Comparison of ENCODE assay signal across 8 mouse cellular contexts in the genomic region with DNA sequence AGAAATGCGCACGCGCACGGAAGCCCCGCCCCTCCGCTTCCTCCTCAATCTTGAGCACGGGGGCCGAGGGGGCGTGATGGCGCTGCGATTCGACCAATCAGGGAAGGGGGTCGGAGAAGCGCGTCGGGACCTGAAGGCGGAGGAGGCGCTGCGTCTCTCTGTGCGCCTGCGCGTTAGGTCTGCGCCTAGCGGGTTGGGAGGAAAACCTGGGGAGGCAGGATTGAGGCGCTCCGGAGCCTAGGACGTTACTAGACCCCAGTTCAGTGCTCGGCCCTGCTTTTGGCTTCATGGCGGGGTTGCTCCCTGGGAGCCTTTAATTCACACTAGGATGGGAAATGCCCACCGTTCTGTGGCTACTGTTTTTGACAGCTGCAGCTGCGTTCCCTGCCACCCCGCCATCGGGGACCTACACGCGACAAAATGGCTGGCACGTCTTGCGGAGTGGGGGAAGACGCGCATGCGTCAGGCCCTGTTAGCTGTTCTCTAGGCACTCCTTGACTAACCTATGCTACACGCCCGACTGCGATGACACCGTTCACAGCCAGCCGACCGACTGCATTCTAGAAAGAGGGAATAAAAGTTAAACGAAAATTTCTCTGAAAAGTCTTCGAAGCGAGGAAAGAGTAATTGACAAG. TPM values are rescaled to one million over a fixed set of nuclear protein-coding genes. Genes with fewer than 3 reads are reported as not detected.
A peak's percentile ranks its signal among the peaks of the same experiment; 100 is the strongest.
DNase-seq lines count a peak whose midpoint lies in the region; ATAC-seq and TF ChIP-seq lines count a peak whose summit lies in the region.

No protein-coding gene starts in this region.

- peak overlapping the region; percentile 97 for H3K27ac ChIP-seq in bone marrow, adult 2 months (ENCODE audit: control insufficient read depth, insufficient read depth, low read depth, low read length, poor library complexity)
- peak overlapping the region; percentile 100 for H3K27ac ChIP-seq in embryonic facial prominence, embryonic 15.5 days (replicated peaks)
- peak overlapping the region; percentile 100 for H3K27ac ChIP-seq in limb, embryonic 14.5 days (replicated peaks; ENCODE audit: low read depth, low read length)
- H3K27ac ChIP-seq in midbrain, postnatal 0 days (ENCODE audit: low read depth, low read length) = peak overlapping the region; percentile 100

- no peaks in the 10 kb centered on the region for H3K27me3 ChIP-seq in embryonic facial prominence, embryonic 15.5 days
- H3K27me3 ChIP-seq in limb, embryonic 14.5 days (ENCODE audit: control insufficient read depth, insufficient read depth, low read length) = no peaks in the 10 kb centered on the region
- no peaks in the 10 kb centered on the region for H3K27me3 ChIP-seq in midbrain, postnatal 0 days (ENCODE audit: insufficient read depth, low read length)

- peak overlapping the region; percentile 69 for H3K9ac ChIP-seq in embryonic facial prominence, embryonic 15.5 days
- peak overlapping the region; percentile 99 for H3K9ac ChIP-seq in limb, embryonic 14.5 days (ENCODE audit: low read depth, low read length, severe bottlenecking)
- peak overlapping the region; percentile 64 for H3K9ac ChIP-seq in midbrain, postnatal 0 days (replicated peaks; ENCODE audit: low read length, poor library complexity, severe bottlenecking)

- no peak for TF ChIP-seq CTCF in bone marrow, adult 2 months (IDR thresholded peaks at IDR 0.05; ENCODE audit: control insufficient read depth, insufficient read depth, low read length)
- TF ChIP-seq CTCF in midbrain, postnatal 0 days (IDR thresholded peaks at IDR 0.05) = peak; percentile 27; the same call in 1 of the 2 replicates

- peak overlapping the region; percentile 86 for H3K4me3 ChIP-seq in bone marrow, adult 2 months (replicated peaks; ENCODE audit: control insufficient read depth, low read depth, low read length)
- H3K4me3 ChIP-seq in embryonic facial prominence, embryonic 15.5 days (replicated peaks) = peak overlapping the region; percentile 76
- H3K4me3 ChIP-seq in limb, embryonic 14.5 days (replicated peaks; ENCODE audit: low read length) = peak overlapping the region; percentile 84
- peak overlapping the region; percentile 76 for H3K4me3 ChIP-seq in midbrain, postnatal 0 days (ENCODE audit: low read depth, low read length)

- TF ChIP-seq POLR2A in bone marrow, adult 2 months (IDR thresholded peaks at IDR 0.05; ENCODE audit: borderline replicate concordance, control insufficient read depth, low read depth, low read length) = peak; percentile 91
- TF ChIP-seq POLR2A in limb, embryonic 14.5 days (IDR thresholded peaks at IDR 0.05; ENCODE audit: borderline replicate concordance, extremely low read depth, insufficient read depth, insufficient read length) = peak; percentile 65; the same call in 1 of the 2 replicates

- peak overlapping the region; percentile 54 for H3K4me2 ChIP-seq in embryonic facial prominence, embryonic 15.5 days (replicated peaks)
- peak overlapping the region; percentile 61 for H3K4me2 ChIP-seq in limb, embryonic 14.5 days (replicated peaks; ENCODE audit: low read depth, low read length, severe bottlenecking)
- peak overlapping the region; percentile 54 for H3K4me2 ChIP-seq in midbrain, postnatal 0 days (ENCODE audit: low read depth, low read length, poor library complexity, severe bottlenecking)

- WGBS in bone marrow, adult 2 months = under 1% methylated on average over 49 of the region's 49 CpGs
- WGBS in embryonic facial prominence, embryonic 15.5 days = under 1% methylated on average over 49 of the region's 49 CpGs
- WGBS in limb, embryonic 14.5 days = under 1% methylated on average over 49 of the region's 49 CpGs
- WGBS in midbrain, postnatal 0 days = under 1% methylated on average over 49 of the region's 49 CpGs

- no peaks in the 10 kb centered on the region for H3K9me3 ChIP-seq in embryonic facial prominence, embryonic 15.5 days (replicated peaks)
- H3K9me3 ChIP-seq in limb, embryonic 14.5 days (ENCODE audit: control insufficient read depth, low read length) = no peaks in the 10 kb centered on the region
- no peaks in the 10 kb centered on the region for H3K9me3 ChIP-seq in midbrain, postnatal 0 days (ENCODE audit: low read length)

- peak; percentile 100 for DNase-seq in 416B (ENCODE audit: low read depth)
- peak; percentile 99 for DNase-seq in heart, adult 8-10 months (ENCODE audit: low spot score)
- peak; percentile 100 for DNase-seq in kidney, adult 9 months
- peak; percentile 100 for DNase-seq in limb, embryonic 14.5 days (ENCODE audit: low spot score)
- peak; percentile 100 for DNase-seq in midbrain, postnatal 0 days (ENCODE audit: low spot score)
- DNase-seq in spleen, postnatal 14 days (ENCODE audit: low spot score in 2 of 2) = peak; percentile 99 to 100

- no peaks in the 10 kb centered on the region; the same call in 1 of the 2 replicates for H3K4me1 ChIP-seq in bone marrow, adult 2 months (ENCODE audit: control insufficient read depth, insufficient read depth, low read length)
- peaks cover 17% of the 10 kb centered on the region for H3K4me1 ChIP-seq in embryonic facial prominence, embryonic 15.5 days
- peaks cover 8% of the 10 kb centered on the region for H3K4me1 ChIP-seq in limb, embryonic 14.5 days (ENCODE audit: control insufficient read depth, insufficient read depth, low read length)
- peaks cover 9% of the 10 kb centered on the region; the same call in 1 of the 2 replicates for H3K4me1 ChIP-seq in midbrain, postnatal 0 days (ENCODE audit: insufficient read depth, low read length)

- no peaks in the 10 kb centered on the region for H3K36me3 ChIP-seq in embryonic facial prominence, embryonic 15.5 days
- H3K36me3 ChIP-seq in limb, embryonic 14.5 days (ENCODE audit: control insufficient read depth, insufficient read depth, low read length) = peaks cover 3% of the 10 kb centered on the region; the same call in 1 of the 2 replicates
- no peaks in the 10 kb centered on the region for H3K36me3 ChIP-seq in midbrain, postnatal 0 days (ENCODE audit: insufficient read depth, low read length)

- peak; percentile 98 for ATAC-seq in embryonic facial prominence, embryonic 15.5 days (ENCODE audit: insufficient number of reproducible peaks, low FRiP score, low TSS enrichment, low read depth)
- peak; percentile 95 for ATAC-seq in limb, embryonic 14.5 days (ENCODE audit: low FRiP score, low read depth)
- peak; percentile 96 for ATAC-seq in midbrain, postnatal 0 days (ENCODE audit: low FRiP score)

RNA-seq across cellular contexts. Expression of a gene that starts 0.8 kb away (rescaled TPM):
- 5.7 and 16.4 TPM in 2 replicates for polyA plus RNA-seq in bone marrow, adult 2 months (2011; ENCODE audit: insufficient read depth, insufficient read length, low replicate concordance, missing spikeins)
- polyA plus RNA-seq in embryonic facial prominence, embryonic 15.5 days (2015; fragmentation: Nextera tagmentation; extraction: Ambion mirVana) = 20.8 and 22.8 TPM in 2 replicates
- 10 to 100 TPM; 39.1 to 47.6 (median 41.0) TPM for total RNA-seq in heart, adult 8-10 months (2022)
- polyA plus RNA-seq in limb, embryonic 14.5 days (2012; rRNA removed) = 22.0 and 23.3 TPM in 2 replicates
- 19.9 and 24.8 TPM in 2 replicates for polyA plus RNA-seq in limb, embryonic 14.5 days (2014; fragmentation: Nextera tagmentation; extraction: Ambion mirVana)
- 28.8 and 30.6 TPM in 2 replicates for total RNA-seq in midbrain, postnatal 0 days (2014; rRNA removed)
- 20.1 and 23.6 TPM in 2 replicates for polyA plus RNA-seq in midbrain, postnatal 0 days (2015; fragmentation: Nextera tagmentation; extraction: Ambion mirVana)

RNA-seq across cellular contexts. Expression of a gene that starts 36.2 kb away (rescaled TPM):
- polyA plus RNA-seq in bone marrow, adult 2 months (2011; ENCODE audit: insufficient read depth, insufficient read length, low replicate concordance, missing spikeins) = 49.5 and 55.4 TPM in 2 replicates
- 47.9 and 48.5 TPM in 2 replicates for polyA plus RNA-seq in embryonic facial prominence, embryonic 15.5 days (2015; fragmentation: Nextera tagmentation; extraction: Ambion mirVana)
- total RNA-seq in heart, adult 8-10 months (2022) = 10 to 100 TPM; 13.9 to 22.5 (median 21.3) TPM
- 44.1 and 53.8 TPM in 2 replicates for polyA plus RNA-seq in limb, embryonic 14.5 days (2012; rRNA removed)
- 46.1 and 50.9 TPM in 2 replicates for polyA plus RNA-seq in limb, embryonic 14.5 days (2014; fragmentation: Nextera tagmentation; extraction: Ambion mirVana)
- 9.3 and 11.0 TPM in 2 replicates for total RNA-seq in midbrain, postnatal 0 days (2014; rRNA removed)
- polyA plus RNA-seq in midbrain, postnatal 0 days (2015; fragmentation: Nextera tagmentation; extraction: Ambion mirVana) = 24.0 and 26.9 TPM in 2 replicates

RNA-seq across cellular contexts. Expression of a gene that starts 51.9 kb away (rescaled TPM):
- polyA plus RNA-seq in bone marrow, adult 2 months (2011; ENCODE audit: insufficient read depth, insufficient read length, low replicate concordance, missing spikeins) = 80.5 and 81.0 TPM in 2 replicates
- polyA plus RNA-seq in embryonic facial prominence, embryonic 15.5 days (2015; fragmentation: Nextera tagmentation; extraction: Ambion mirVana) = 297 and 310 TPM in 2 replicates
- total RNA-seq in heart, adult 8-10 months (2022) = 100 to 1,000 TPM; 312 to 354 (median 350) TPM
- 113 and 155 TPM in 2 replicates for polyA plus RNA-seq in limb, embryonic 14.5 days (2012; rRNA removed)
- 294 and 303 TPM in 2 replicates for polyA plus RNA-seq in limb, embryonic 14.5 days (2014; fragmentation: Nextera tagmentation; extraction: Ambion mirVana)
- 82.9 and 88.3 TPM in 2 replicates for total RNA-seq in midbrain, postnatal 0 days (2014; rRNA removed)
- polyA plus RNA-seq in midbrain, postnatal 0 days (2015; fragmentation: Nextera tagmentation; extraction: Ambion mirVana) = 241 TPM in 2 replicates

RNA-seq across cellular contexts. Expression of a gene that starts 59.5 kb away (rescaled TPM):
- polyA plus RNA-seq in bone marrow, adult 2 months (2011; ENCODE audit: insufficient read depth, insufficient read length, low replicate concordance, missing spikeins) = 28.7 and 65.2 TPM in 2 replicates
- polyA plus RNA-seq in embryonic facial prominence, embryonic 15.5 days (2015; fragmentation: Nextera tagmentation; extraction: Ambion mirVana) = 39.4 and 45.8 TPM in 2 replicates
- total RNA-seq in heart, adult 8-10 months (2022) = 10 to 100 TPM; 48.1 to 51.8 (median 49.0) TPM
- polyA plus RNA-seq in limb, embryonic 14.5 days (2012; rRNA removed) = 38.4 and 40.9 TPM in 2 replicates
- 39.6 and 40.3 TPM in 2 replicates for polyA plus RNA-seq in limb, embryonic 14.5 days (2014; fragmentation: Nextera tagmentation; extraction: Ambion mirVana)
- 34.7 and 39.8 TPM in 2 replicates for total RNA-seq in midbrain, postnatal 0 days (2014; rRNA removed)
- polyA plus RNA-seq in midbrain, postnatal 0 days (2015; fragmentation: Nextera tagmentation; extraction: Ambion mirVana) = 40.8 and 45.0 TPM in 2 replicates

Comparison
In these comparisons a context has a peak if more than half of its experiments do, and no peak if none do; other contexts are left out.
1. Peak in every context shown above with its lines: DNase-seq, ATAC-seq, H3K4me3 ChIP-seq and H3K27ac ChIP-seq.